ENCODE assay signal across 11 mouse cellular contexts in genomic region chr7:81541924-81542524, GRCm38 (mm10). TPM values are rescaled to one million over a fixed set of nuclear protein-coding genes. Genes with fewer than 3 reads are reported as not detected.
DNase-seq lines count a peak whose midpoint lies in the region; ATAC-seq lines count a peak whose summit lies in the region.
"Had no signal": no experiment of that assay in that cellular context is flagged by ENCODE, and none has a peak within 500 bp of the region (broad histone marks: within the 10 kb centered on the region; RNA-seq: fewer than 3 reads in every experiment).

No protein-coding gene starts in this region.

- no peak overlapping the region for H3K9ac ChIP-seq in forebrain, embryonic 14.5 days (ENCODE audit: low read length)
- no peak overlapping the region for H3K9ac ChIP-seq in midbrain, embryonic 14.5 days (replicated peaks; ENCODE audit: low read length)
- H3K9ac ChIP-seq: heart, embryonic 13.5 days; lung, embryonic 15.5 days had no signal

- H3K9me3 ChIP-seq in forebrain, embryonic 14.5 days (replicated peaks; ENCODE audit: control insufficient read depth, low read length), result no peaks in the 10 kb centered on the region
- no peaks in the 10 kb centered on the region for H3K9me3 ChIP-seq in forebrain, embryonic 10.5 days
- H3K9me3 ChIP-seq in midbrain, embryonic 14.5 days (ENCODE audit: control insufficient read depth, low read length), result no peaks in the 10 kb centered on the region
- H3K9me3 ChIP-seq: heart, embryonic 13.5 days; lung, embryonic 15.5 days had no signal

- H3K36me3 ChIP-seq in forebrain, embryonic 14.5 days (ENCODE audit: control insufficient read depth, insufficient read depth, low read length), result no peaks in the 10 kb centered on the region
- H3K36me3 ChIP-seq in forebrain, embryonic 10.5 days (replicated peaks), result no peaks in the 10 kb centered on the region
- no peaks in the 10 kb centered on the region for H3K36me3 ChIP-seq in midbrain, embryonic 14.5 days (ENCODE audit: control insufficient read depth, insufficient read depth, low read length)
- H3K36me3 ChIP-seq: lung, embryonic 15.5 days had no signal

- H3K27ac ChIP-seq in forebrain, embryonic 14.5 days (ENCODE audit: low read depth, low read length), result no peak overlapping the region
- H3K27ac ChIP-seq in forebrain, embryonic 10.5 days, result no peak overlapping the region
- H3K27ac ChIP-seq in midbrain, embryonic 14.5 days (replicated peaks; ENCODE audit: low read depth, low read length), result no peak overlapping the region
- H3K27ac ChIP-seq: heart, embryonic 13.5 days; lung, embryonic 15.5 days had no signal

- WGBS in forebrain, embryonic 14.5 days, result 80% methylated on average over 7 of the region's 7 CpGs
- 87% methylated on average over 7 of the region's 7 CpGs for WGBS in forebrain, embryonic 10.5 days
- 85% methylated on average over 7 of the region's 7 CpGs for WGBS in midbrain, embryonic 14.5 days

- peaks cover 8% of the 10 kb centered on the region; the same call in 1 of the 2 replicates for H3K4me1 ChIP-seq in forebrain, embryonic 14.5 days (ENCODE audit: control insufficient read depth, insufficient read depth, low read length)
- peaks cover 31% of the 10 kb centered on the region for H3K4me1 ChIP-seq in forebrain, embryonic 10.5 days
- peaks cover 13% of the 10 kb centered on the region; the same call in 1 of the 2 replicates for H3K4me1 ChIP-seq in midbrain, embryonic 14.5 days (ENCODE audit: control insufficient read depth, insufficient read depth, low read length)
- H3K4me1 ChIP-seq: heart, embryonic 13.5 days; lung, embryonic 15.5 days had no signal

- peak; percentile 36; the same call in 1 of the 2 replicates for ATAC-seq in forebrain, embryonic 14.5 days
- no peak for ATAC-seq in midbrain, embryonic 14.5 days (ENCODE audit: low FRiP score, low TSS enrichment)

- H3K4me2 ChIP-seq in forebrain, embryonic 14.5 days (ENCODE audit: low read length), result no peak overlapping the region
- H3K4me2 ChIP-seq in midbrain, embryonic 14.5 days (ENCODE audit: low read length), result no peak overlapping the region
- H3K4me2 ChIP-seq: heart, embryonic 13.5 days; lung, embryonic 15.5 days had no signal

- H3K27me3 ChIP-seq in forebrain, embryonic 14.5 days (replicated peaks; ENCODE audit: control insufficient read depth, insufficient read depth, low read length), result no peaks in the 10 kb centered on the region
- no peaks in the 10 kb centered on the region for H3K27me3 ChIP-seq in forebrain, embryonic 10.5 days (ENCODE audit: poor library complexity, severe bottlenecking)
- no peaks in the 10 kb centered on the region for H3K27me3 ChIP-seq in midbrain, embryonic 14.5 days (ENCODE audit: control insufficient read depth, insufficient read depth, low read length)
- H3K27me3 ChIP-seq: heart, embryonic 13.5 days; lung, embryonic 15.5 days had no signal

- H3K4me3 ChIP-seq in forebrain, embryonic 14.5 days (ENCODE audit: low read depth, low read length), result no peak overlapping the region
- no peak overlapping the region for H3K4me3 ChIP-seq in forebrain, embryonic 10.5 days
- H3K4me3 ChIP-seq in midbrain, embryonic 14.5 days (replicated peaks; ENCODE audit: low read depth, low read length), result no peak overlapping the region
- H3K4me3 ChIP-seq: heart, embryonic 13.5 days; lung, embryonic 15.5 days had no signal

- DNase-seq in forebrain, embryonic 14.5 days (ENCODE audit: low spot score), result peak; percentile 50
- no peak for DNase-seq in forebrain, embryonic 10.5 days (ENCODE audit: extremely low spot score, low spot score)
- peak; percentile 13 for DNase-seq in NIH3T3 (ENCODE audit: low read depth)
- peak; percentile 47 to 78 for DNase-seq in frontal cortex, adult 2 months (ENCODE audit: extremely low spot score in 1 of 2, low spot score in 1 of 2)
- DNase-seq in kidney, postnatal 25 days, result peak; percentile 35 to 66
- peak; percentile 32 for DNase-seq in lung, postnatal 36 days
- DNase-seq in thymus, postnatal 0 days (ENCODE audit: low spot score), result no peak
- DNase-seq in midbrain, embryonic 14.5 days, result no peak

RNA-seq across cellular contexts. Expression of gene Fsd2, which starts 24.7 kb away (rescaled TPM):
- 0.09 and 0.23 TPM in 2 replicates for polyA plus RNA-seq in forebrain, embryonic 14.5 days (2014; fragmentation: Nextera tagmentation; extraction: Ambion mirVana)
- polyA plus RNA-seq in forebrain, embryonic 10.5 days (2016; fragmentation: Nextera tagmentation; extraction: Ambion mirVana), result 0.05 TPM in 2 replicates
- polyA plus RNA-seq in frontal cortex, adult 2 months (2012; rRNA removed), result 0.22 and 0.25 TPM in 2 replicates
- polyA plus RNA-seq in thymus, postnatal 0 days (2015; fragmentation: Nextera tagmentation; extraction: Ambion mirVana), result 0.73 and 0.87 TPM in 2 replicates
- 0.07 and 0.20 TPM in 2 replicates for polyA plus RNA-seq in midbrain, embryonic 14.5 days (2014; fragmentation: Nextera tagmentation; extraction: Ambion mirVana)

RNA-seq across cellular contexts. Expression of gene Whamm, which starts 29.0 kb away (rescaled TPM):
- polyA plus RNA-seq in forebrain, embryonic 14.5 days (2014; fragmentation: Nextera tagmentation; extraction: Ambion mirVana), result 4.7 and 5.8 TPM in 2 replicates
- polyA plus RNA-seq in forebrain, embryonic 10.5 days (2016; fragmentation: Nextera tagmentation; extraction: Ambion mirVana), result 1.8 and 3.0 TPM in 2 replicates
- polyA plus RNA-seq in frontal cortex, adult 2 months (2012; rRNA removed), result 21.4 and 24.2 TPM in 2 replicates
- polyA plus RNA-seq in thymus, postnatal 0 days (2015; fragmentation: Nextera tagmentation; extraction: Ambion mirVana), result 7.2 and 8.3 TPM in 2 replicates
- polyA plus RNA-seq in midbrain, embryonic 14.5 days (2014; fragmentation: Nextera tagmentation; extraction: Ambion mirVana), result 9.9 and 10.1 TPM in 2 replicates

RNA-seq across cellular contexts. Expression of gene BC048679, which starts 43.9 kb away (rescaled TPM):
- not detected in 2 replicates for polyA plus RNA-seq in forebrain, embryonic 14.5 days (2014; fragmentation: Nextera tagmentation; extraction: Ambion mirVana)
- 0.27 and 0.50 TPM in 2 replicates for polyA plus RNA-seq in forebrain, embryonic 10.5 days (2016; fragmentation: Nextera tagmentation; extraction: Ambion mirVana)
- not detected in 2 replicates for polyA plus RNA-seq in frontal cortex, adult 2 months (2012; rRNA removed)
- not detected in 2 replicates for polyA plus RNA-seq in thymus, postnatal 0 days (2015; fragmentation: Nextera tagmentation; extraction: Ambion mirVana)
- polyA plus RNA-seq in midbrain, embryonic 14.5 days (2014; fragmentation: Nextera tagmentation; extraction: Ambion mirVana), result not detected in 2 replicates
- polyA plus RNA-seq: heart, embryonic 13.5 days; lung, embryonic 15.5 days; spleen, adult 2 months had no signal

RNA-seq across cellular contexts. Expression of gene Ap3b2, which starts 48.3 kb away (rescaled TPM):
- polyA plus RNA-seq in forebrain, embryonic 14.5 days (2014; fragmentation: Nextera tagmentation; extraction: Ambion mirVana), result 82.3 and 105 TPM in 2 replicates
- polyA plus RNA-seq in forebrain, embryonic 10.5 days (2016; fragmentation: Nextera tagmentation; extraction: Ambion mirVana), result 8.4 and 11.6 TPM in 2 replicates
- polyA plus RNA-seq in frontal cortex, adult 2 months (2012; rRNA removed), result 163 and 175 TPM in 2 replicates
- polyA plus RNA-seq in thymus, postnatal 0 days (2015; fragmentation: Nextera tagmentation; extraction: Ambion mirVana), result 0.35 and 0.57 TPM in 2 replicates
- 125 and 138 TPM in 2 replicates for polyA plus RNA-seq in midbrain, embryonic 14.5 days (2014; fragmentation: Nextera tagmentation; extraction: Ambion mirVana)
- polyA plus RNA-seq: spleen, adult 2 months had no signal

Comparison
In these comparisons a context has a peak if more than half of its experiments do, and no peak if none do; other contexts are left out.
1. DNase-seq: peak in forebrain, embryonic 14.5 days (single experiment), NIH3T3 (single experiment), frontal cortex, adult 2 months (2 of 2), kidney, postnatal 25 days (2 of 2) and lung, postnatal 36 days (single experiment); none in forebrain, embryonic 10.5 days (single experiment), thymus, postnatal 0 days (single experiment) and midbrain, embryonic 14.5 days (single experiment).